Mouse (Mus musculus) cerebellum, adult 2 months (tissue): Measurements from ENCODE around the gene Zfp979. TPM values are rescaled to one million over a fixed set of nuclear protein-coding genes. Genes with fewer than 3 reads are reported as not detected.
"Not testable (repeated sequence)": the region's sequence is repeated elsewhere in the genome, so short reads cannot be mapped to it uniquely, and the experiment has no call there.

ENCODE experiments used
- DNase-seq, 2 experiments: peaks; one replicate each; pipeline ENCODE4 v3.0.0; 2021
- H3K27ac ChIP-seq: fragments of 200-500 bp; 2 replicates; pipeline ENCODE4 v1.5.1; 2012; ENCODE audit warnings: low read length, control low read depth, inconsistent platforms; ENCODE audit not compliant: insufficient read depth
- H3K27me3 ChIP-seq: fragments of 200-500 bp; 2 replicates; pipeline ENCODE4 v1.6.1; 2012; ENCODE audit warnings: inconsistent platforms, mild to moderate bottlenecking, low read length, moderate library complexity; ENCODE audit not compliant: control insufficient read depth, insufficient read depth
- H3K4me1 ChIP-seq: fragments of 200-500 bp; 2 replicates; pipeline ENCODE4 v1.6.1; 2011; ENCODE audit warnings: low read length; ENCODE audit not compliant: control insufficient read depth, insufficient read depth
- H3K4me3 ChIP-seq: fragments of 200-500 bp; replicated peaks from 2 replicates; pipeline ENCODE3; 2011; ENCODE audit warnings: mild to moderate bottlenecking, low read depth, low read length, control low read depth; ENCODE audit not compliant: insufficient read depth
- CTCF ChIP-seq: fragments of 200-500 bp; IDR thresholded peaks from 2 replicates; pipeline ENCODE4 v1.5.1; 2011; ENCODE audit warnings: low read depth, mild to moderate bottlenecking, control low read depth, low read length, moderate library complexity, borderline replicate concordance; ENCODE audit not compliant: insufficient read depth
- POLR2A ChIP-seq: fragments of 200-500 bp; IDR thresholded peaks from 2 replicates; pipeline ENCODE4 v1.6.1; 2011; ENCODE audit warnings: low read length, control low read depth, borderline replicate concordance; ENCODE audit not compliant: insufficient read depth
- WGBS: fragments of 180-500 bp; shearing (Covaris S2); methylation state at CpG from one replicate; pipeline ENCODE4 v1.1.7; 2018; 5-methylcytosine and 5-hydroxymethylcytosine counted together
- polyA plus RNA-seq: library from polyadenylated mRNA; depleted of rRNA; stranded (reverse); fragments of >200 nt; gene quantifications from 2 replicates; pipeline ENCODE4 v1.2.3, GENCODE M21; 2012; rRNA removed

Gene Zfp979
- polyA plus RNA-seq, 1 experiment: 2.2 TPM

GRCm38 (mm10) chr4:147598831-147599230, 43.5 kb downstream of the Zfp979 start:
- TF ChIP-seq POLR2A (no peak), CTCF (no peak)
- H3K4me3 ChIP-seq: no peak overlapping the region
- 43% methylated on average over 2 of the region's 2 CpGs for WGBS
- no peaks in the 10 kb centered on the region for H3K4me1 ChIP-seq
- no peaks in the 10 kb centered on the region for H3K27me3 ChIP-seq
- no peak for DNase-seq
- no peak overlapping the region for H3K27ac ChIP-seq

GRCm38 (mm10) chr4:147597685-147598084, 44.6 kb downstream of the Zfp979 start:
- TF ChIP-seq CTCF (no peak), POLR2A (no peak)
- DNase-seq: no peak
- H3K27ac ChIP-seq: no peak overlapping the region
- 51% methylated on average over 1 of the region's 1 CpGs for WGBS
- no peaks in the 10 kb centered on the region for H3K27me3 ChIP-seq
- no peak overlapping the region for H3K4me3 ChIP-seq
- H3K4me1 ChIP-seq: no peaks in the 10 kb centered on the region

DNA sequence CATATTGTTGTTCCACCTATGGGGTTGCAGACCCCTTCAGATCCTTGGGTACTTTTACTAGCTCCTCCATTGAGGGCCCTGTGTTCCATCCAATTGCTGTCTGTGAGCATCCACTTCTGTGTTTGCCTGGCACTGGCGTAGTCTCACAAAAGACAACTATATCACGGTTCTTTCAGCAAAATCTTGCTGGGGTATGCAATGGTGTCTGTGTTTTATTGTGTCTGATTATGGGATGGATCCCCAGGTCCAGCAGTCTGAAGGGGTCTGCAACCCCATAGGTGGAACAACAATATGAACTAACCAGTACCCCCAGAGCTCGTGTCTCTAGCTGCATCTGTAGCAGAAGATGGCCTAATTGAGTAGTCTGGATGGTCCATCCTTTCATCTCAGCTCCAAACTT, 47.7 kb downstream of the Zfp979 start:
- not testable (repeated sequence) for DNase-seq, H3K27me3 ChIP-seq, H3K4me3 ChIP-seq, H3K4me1 ChIP-seq, H3K27ac ChIP-seq
- WGBS: 76% methylated on average over 3 of the region's 3 CpGs

GRCm38 (mm10) chr4:147586511-147587473, 55.5 kb downstream of the Zfp979 start:
- no peaks in the 10 kb centered on the region for H3K4me1 ChIP-seq
- DNase-seq: no peak
- H3K27me3 ChIP-seq: no peaks in the 10 kb centered on the region
- H3K4me3 ChIP-seq: no peak overlapping the region
- WGBS: 58% methylated on average over 1 of the region's 1 CpGs
- H3K27ac ChIP-seq: no peak overlapping the region
- no peak for TF ChIP-seq CTCF
- TF ChIP-seq POLR2A: no peak

GRCm38 (mm10) chr4:147579371-147579770, 62.9 kb downstream of the Zfp979 start:
- not testable (repeated sequence) for H3K27me3 ChIP-seq, H3K27ac ChIP-seq, DNase-seq, H3K4me3 ChIP-seq, H3K4me1 ChIP-seq
- 92% methylated on average over 4 of the region's 4 CpGs for WGBS

DNA sequence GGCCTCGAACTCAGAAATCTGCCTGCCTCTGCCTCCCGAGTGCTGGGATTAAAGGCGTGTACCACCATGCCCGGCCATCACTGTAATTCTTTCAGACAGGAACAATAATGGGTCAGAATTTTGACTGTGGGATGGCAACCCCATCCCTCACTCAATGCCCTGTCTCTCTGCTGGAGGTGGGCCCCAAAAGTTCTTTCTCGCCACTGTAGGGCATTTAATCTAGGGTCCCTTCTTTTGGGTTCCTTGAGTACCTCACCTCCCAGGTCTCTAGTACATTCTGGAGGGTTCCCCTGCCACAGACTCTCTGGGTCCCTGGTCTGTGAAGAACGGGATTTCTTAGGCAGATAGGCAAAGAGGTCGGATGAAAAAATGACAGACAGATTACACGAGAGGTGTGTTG, 71.2 kb downstream of the Zfp979 start:
- not testable (repeated sequence) for H3K27me3 ChIP-seq, H3K27ac ChIP-seq, H3K4me3 ChIP-seq, H3K4me1 ChIP-seq, DNase-seq
- WGBS: 81% methylated on average over 8 of the region's 8 CpGs

DNA sequence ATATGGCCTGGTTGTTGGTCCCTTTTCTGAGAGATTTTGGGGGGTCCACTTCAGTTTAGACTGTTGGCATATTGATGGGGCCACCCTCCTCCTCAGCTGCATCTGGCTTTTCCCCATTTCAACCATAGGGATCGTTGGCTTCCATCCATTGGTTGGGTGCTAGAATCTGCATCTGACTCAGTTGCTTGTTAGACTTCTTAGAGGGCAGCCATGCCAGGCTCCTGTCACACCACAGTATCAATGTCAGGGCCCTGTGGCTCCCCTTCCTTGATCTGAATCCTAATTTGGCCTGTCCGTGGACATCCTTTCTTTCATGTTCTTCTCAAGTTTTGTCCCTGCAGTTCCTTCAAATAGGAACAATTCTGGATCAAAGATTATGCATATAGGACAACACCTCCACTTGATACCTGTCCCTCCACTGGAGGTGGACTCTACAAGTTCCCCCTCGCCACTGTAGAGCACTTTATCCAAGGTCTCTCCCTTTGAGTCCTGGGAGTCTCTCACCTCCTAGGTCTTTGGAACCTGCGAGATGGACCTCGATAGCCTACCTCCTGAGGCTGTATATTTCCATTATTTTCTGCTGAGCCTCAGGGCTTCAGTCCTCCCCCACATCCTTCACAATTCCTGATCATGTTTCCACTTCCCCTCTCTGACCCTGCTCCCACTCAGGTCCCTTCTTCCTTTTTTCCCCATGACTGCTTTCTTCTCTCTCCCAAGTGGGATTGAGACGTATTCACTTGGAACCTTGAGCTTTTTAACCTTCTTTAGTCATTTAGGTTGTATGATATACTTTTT, 76.7 kb downstream of the Zfp979 start:
- Histone ChIP-seq H3K27ac (no peak overlapping the region), H3K4me1 (no peaks in the 10 kb centered on the region), H3K4me3 (no peak overlapping the region), H3K27me3 (no peaks in the 10 kb centered on the region)
- 64% methylated on average over 6 of the region's 6 CpGs for WGBS
- no peak for TF ChIP-seq POLR2A
- no peak for TF ChIP-seq CTCF
- no peak for DNase-seq

Other genes starting within 250 kb of the Zfp979 start
- gene Zfp982, start 150.1 kb downstream of the Zfp979 start, polyA plus RNA-seq: 2.2 and 3.0 TPM in 2 replicates
- gene Gm16503, start 102.3 kb downstream of the Zfp979 start, polyA plus RNA-seq: 0.47 and 0.51 TPM in 2 replicates
- 0.03 and 0.08 TPM in 2 replicates for gene Zfp985, start 89.2 kb downstream of the Zfp979 start, polyA plus RNA-seq
- gene Zfp534, start 60.0 kb upstream of the Zfp979 start, polyA plus RNA-seq: not detected in 2 replicates
- 3.2 and 3.5 TPM in 2 replicates for gene Zfp984, start 167.3 kb upstream of the Zfp979 start, polyA plus RNA-seq
- 11.2 and 11.3 TPM in 2 replicates for gene Zfp933, start 205.9 kb upstream of the Zfp979 start, polyA plus RNA-seq
- gene Miip, start 226.3 kb upstream of the Zfp979 start, polyA plus RNA-seq: 58.6 and 59.9 TPM in 2 replicates
- gene Fv1, start 226.5 kb upstream of the Zfp979 start, polyA plus RNA-seq: 8.6 and 8.7 TPM in 2 replicates